Mouse (Mus musculus): ENCODE data around the gene Senp5.

DNA sequence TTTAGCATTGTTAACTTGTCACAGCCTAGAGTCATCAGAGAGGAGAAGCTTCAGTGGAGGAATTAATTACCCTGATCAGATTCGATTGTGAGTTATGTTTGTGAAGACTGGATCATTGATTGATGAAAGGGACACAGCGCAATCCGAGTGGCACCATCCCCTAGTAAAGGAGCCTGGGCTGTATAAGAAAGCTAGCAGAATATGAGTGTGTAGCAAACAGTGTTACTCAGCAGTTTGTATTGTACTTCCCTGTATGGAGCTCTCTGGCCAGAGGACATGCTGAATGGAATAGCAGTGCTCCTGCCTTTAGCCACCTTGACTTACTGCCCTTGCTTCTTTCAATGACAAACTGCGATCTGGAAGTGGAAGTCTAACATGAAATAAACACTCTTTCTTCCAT lies 7.2 kb upstream of the Senp5 start:
- TF ChIP-seq CTCF (IDR thresholded peaks at IDR 0.05; ENCODE audit: low read depth, low read length) (no peak), POLR2A (IDR thresholded peaks at IDR 0.05; ENCODE audit: insufficient read depth, low read length) (no peak), EP300 (IDR thresholded peaks at IDR 0.05; ENCODE audit: insufficient read depth, low read depth, low read length) (no peak)

Data from ES-Bruce4 (cell line).